Comparison of ENCODE assay signal across 29 mouse cellular contexts in genomic region chr1:171227879-171228278, GRCm38 (mm10). TPM values are rescaled to one million over a fixed set of nuclear protein-coding genes. Genes with fewer than 3 reads are reported as not detected.
"Had no signal": no experiment of that assay in that cellular context is flagged by ENCODE, and none has a peak within 500 bp of the region (broad histone marks: within the 10 kb centered on the region; RNA-seq: fewer than 3 reads in every experiment).

No protein-coding gene starts in this region.

- H3K4me2 ChIP-seq: heart, embryonic 12.5 days; hindbrain, embryonic 12.5 days; hindbrain, embryonic 14.5 days; intestine, embryonic 15.5 days; limb, embryonic 12.5 days; liver, embryonic 11.5 days had no signal

- H3K27me3 ChIP-seq: heart, embryonic 12.5 days; hindbrain, embryonic 12.5 days; intestine, embryonic 15.5 days; limb, embryonic 12.5 days had no signal

- H3K4me1 ChIP-seq: intestine, embryonic 15.5 days had no signal

- ATAC-seq: hindbrain, embryonic 16.5 days; inflammation-experienced regulatory T-cells, adult 6 months; intestine, postnatal 0 days had no signal

- H3K9me3 ChIP-seq: heart, embryonic 12.5 days; hindbrain, embryonic 10.5 days; hindbrain, embryonic 12.5 days; intestine, embryonic 15.5 days; limb, embryonic 10.5 days; limb, embryonic 12.5 days had no signal

- H3K27ac ChIP-seq: gastrocnemius, adult 2 months; heart, adult 2 months; hindbrain, embryonic 10.5 days; hindbrain, embryonic 12.5 days; hindbrain, embryonic 14.5 days; intestine, embryonic 15.5 days; layer of hippocampus, adult 2 months; left cerebral cortex, adult 2 months; limb, embryonic 10.5 days; limb, embryonic 12.5 days; liver, embryonic 14.5 days had no signal

- H3K4me3 ChIP-seq: gastrocnemius, adult 2 months; heart, adult 2 months; heart, embryonic 12.5 days; hindbrain, embryonic 10.5 days; hindbrain, embryonic 12.5 days; intestine, embryonic 15.5 days; layer of hippocampus, adult 2 months; left cerebral cortex, adult 2 months; limb, embryonic 10.5 days; limb, embryonic 12.5 days had no signal

- H3K9ac ChIP-seq: heart, embryonic 12.5 days; hindbrain, embryonic 12.5 days; hindbrain, embryonic 14.5 days; intestine, embryonic 15.5 days; limb, embryonic 12.5 days; liver, embryonic 14.5 days had no signal

- DNase-seq: gastrocnemius, adult 2 months; gastrocnemius, postnatal 10 days; gastrocnemius, postnatal 25 days; heart, adult 2 months; heart, postnatal 10 days; heart, postnatal 4 days; kidney, adult 18-20 months; kidney, adult 8-10 months; kidney, postnatal 10 days; kidney, postnatal 25 days; kidney, postnatal 4 days had no signal

- H3K36me3 ChIP-seq: heart, embryonic 12.5 days; hindbrain, embryonic 12.5 days; intestine, embryonic 15.5 days; limb, embryonic 10.5 days; limb, embryonic 12.5 days had no signal

RNA-seq across cellular contexts. Expression of gene Apoa2, which starts 3.0 kb away (rescaled TPM):
- total RNA-seq: gastrocnemius, postnatal 25 days had no signal
- polyA plus RNA-seq: inflammation-experienced regulatory T-cells, adult 6 months had no signal

RNA-seq across cellular contexts. Expression of gene Nr1i3, which starts 14.1 kb away (rescaled TPM):
- total RNA-seq: gastrocnemius, adult 2 months; gastrocnemius, postnatal 10 days; gastrocnemius, postnatal 25 days; heart, adult 2 months; heart, postnatal 10 days; heart, postnatal 25 days; heart, postnatal 4 days; layer of hippocampus, postnatal 10 days; left cerebral cortex, postnatal 14 days had no signal
- polyA plus RNA-seq: heart, adult 2 months had no signal

RNA-seq across cellular contexts. Expression of gene Adamts4, which starts 22.3 kb away (rescaled TPM):
- total RNA-seq: granulocyte monocyte progenitor cell, adult 5-6 weeks had no signal
